Mouse (Mus musculus): ENCODE data around the gene Slc25a48. TPM values are rescaled to one million over a fixed set of nuclear protein-coding genes. Genes with fewer than 3 reads are reported as not detected.

Slc25a48 gene
- polyA plus RNA-seq, 1 experiment from 2014 or later = not detected

DNA sequence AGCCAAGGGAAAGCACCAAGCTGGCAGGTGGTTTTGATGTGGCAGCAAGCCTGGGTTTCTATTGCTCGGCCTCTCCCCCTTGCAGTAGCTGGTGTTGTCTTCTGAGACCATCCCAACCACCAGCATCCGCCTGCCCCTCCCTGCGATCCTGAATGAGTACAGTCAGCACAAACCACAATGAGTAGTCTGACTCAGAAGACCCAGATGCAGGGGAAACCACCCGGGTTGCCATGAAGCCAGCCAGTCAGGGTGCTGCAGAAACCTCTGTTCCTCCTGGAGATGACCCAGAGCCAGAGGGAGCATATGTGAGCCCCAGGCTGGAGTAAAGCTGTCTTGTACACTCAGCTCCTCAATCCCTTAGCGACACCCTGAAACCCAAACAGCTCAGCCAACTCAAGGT is 38.6 kb downstream of the Slc25a48 start:
- no peak overlapping the region for H3K27ac ChIP-seq (replicated peaks; ENCODE audit: low read depth, low read length)
- H3K9me3 ChIP-seq (ENCODE audit: control insufficient read depth, low read length) = no peaks in the 10 kb centered on the region
- no peaks in the 10 kb centered on the region for H3K27me3 ChIP-seq (ENCODE audit: control insufficient read depth, insufficient read depth, low read length)
- ATAC-seq (ENCODE audit: insufficient number of reproducible peaks, low FRiP score, low TSS enrichment, low read depth) (no peak), DNase-seq (ENCODE audit: low spot score) (no peak)
- no peak overlapping the region for H3K4me3 ChIP-seq (ENCODE audit: low read depth, low read length)
- WGBS = 78% methylated on average over 5 of the region's 5 CpGs
- no peak overlapping the region for H3K9ac ChIP-seq (ENCODE audit: low read length)
- no peaks in the 10 kb centered on the region for H3K36me3 ChIP-seq (ENCODE audit: control insufficient read depth, insufficient read depth, low read length)
- no peaks in the 10 kb centered on the region for H3K4me1 ChIP-seq (ENCODE audit: control insufficient read depth, insufficient read depth, low read length)
- H3K4me2 ChIP-seq (ENCODE audit: low read depth, severe bottlenecking) = no peak overlapping the region

DNA sequence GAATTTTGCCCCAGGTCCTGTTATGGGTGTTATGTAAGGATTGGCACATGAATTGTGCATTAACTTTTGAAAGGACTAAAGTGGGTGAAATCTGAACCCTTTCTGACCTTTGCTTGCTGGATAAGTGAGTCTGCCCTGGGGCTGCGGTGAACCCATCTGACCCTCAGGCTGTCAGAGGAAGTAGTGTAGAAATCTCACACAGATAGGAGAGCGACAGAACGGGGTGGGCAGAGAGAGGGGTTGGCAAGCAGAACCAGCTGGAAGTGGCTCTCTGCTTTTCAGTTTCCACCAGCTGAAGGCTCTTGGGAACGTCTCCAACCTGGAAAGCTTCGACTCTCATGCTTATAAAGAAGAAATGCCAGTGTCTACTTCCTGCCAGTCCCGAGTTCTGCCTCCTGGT is 39.1 kb downstream of the Slc25a48 start:
- H3K9ac ChIP-seq (ENCODE audit: low read length) = no peak overlapping the region
- no peak overlapping the region for H3K4me2 ChIP-seq (ENCODE audit: low read depth, severe bottlenecking)
- no peak overlapping the region for H3K27ac ChIP-seq (replicated peaks; ENCODE audit: low read depth, low read length)
- no peaks in the 10 kb centered on the region for H3K36me3 ChIP-seq (ENCODE audit: control insufficient read depth, insufficient read depth, low read length)
- H3K27me3 ChIP-seq (ENCODE audit: control insufficient read depth, insufficient read depth, low read length) = no peaks in the 10 kb centered on the region
- no peaks in the 10 kb centered on the region for H3K4me1 ChIP-seq (ENCODE audit: control insufficient read depth, insufficient read depth, low read length)
- H3K9me3 ChIP-seq (ENCODE audit: control insufficient read depth, low read length) = no peaks in the 10 kb centered on the region
- no peak for DNase-seq (ENCODE audit: low spot score)
- no peak overlapping the region for H3K4me3 ChIP-seq (ENCODE audit: low read depth, low read length)
- WGBS = 49% methylated on average over 6 of the region's 6 CpGs
- ATAC-seq (ENCODE audit: insufficient number of reproducible peaks, low FRiP score, low TSS enrichment, low read depth) = no peak

DNA sequence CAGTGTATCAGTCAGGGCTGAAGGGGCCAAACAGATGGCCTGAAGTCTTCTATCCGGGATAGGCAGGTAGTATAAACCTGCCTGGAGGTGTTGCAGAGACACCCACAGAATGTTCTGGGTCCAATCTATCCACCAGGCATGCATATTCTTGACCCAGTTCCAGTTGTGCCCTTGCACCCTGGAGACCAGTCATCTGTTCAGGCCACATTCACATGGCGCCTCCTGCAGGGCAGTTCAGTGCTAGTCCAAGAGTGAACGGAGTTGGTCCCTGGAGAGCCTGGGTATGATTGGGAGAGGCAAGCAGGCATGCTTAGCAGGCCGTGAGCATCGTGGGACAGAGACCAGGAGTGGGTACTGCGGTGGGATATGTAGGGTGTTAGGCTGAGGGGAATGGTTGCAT is 39.9 kb downstream of the Slc25a48 start:
- Histone ChIP-seq H3K36me3 (ENCODE audit: control insufficient read depth, insufficient read depth, low read length) (no peaks in the 10 kb centered on the region), H3K4me3 (ENCODE audit: low read depth, low read length) (no peak overlapping the region), H3K4me2 (ENCODE audit: low read depth, severe bottlenecking) (no peak overlapping the region), H3K27ac (replicated peaks; ENCODE audit: low read depth, low read length) (no peak overlapping the region), H3K4me1 (ENCODE audit: control insufficient read depth, insufficient read depth, low read length) (no peaks in the 10 kb centered on the region), H3K27me3 (ENCODE audit: control insufficient read depth, insufficient read depth, low read length) (no peaks in the 10 kb centered on the region), H3K9me3 (ENCODE audit: control insufficient read depth, low read length) (no peaks in the 10 kb centered on the region), H3K9ac (ENCODE audit: low read length) (no peak overlapping the region)
- 76% methylated on average over 6 of the region's 6 CpGs for WGBS
- no peak for DNase-seq (ENCODE audit: low spot score)
- ATAC-seq (ENCODE audit: insufficient number of reproducible peaks, low FRiP score, low TSS enrichment, low read depth) = no peak

DNA sequence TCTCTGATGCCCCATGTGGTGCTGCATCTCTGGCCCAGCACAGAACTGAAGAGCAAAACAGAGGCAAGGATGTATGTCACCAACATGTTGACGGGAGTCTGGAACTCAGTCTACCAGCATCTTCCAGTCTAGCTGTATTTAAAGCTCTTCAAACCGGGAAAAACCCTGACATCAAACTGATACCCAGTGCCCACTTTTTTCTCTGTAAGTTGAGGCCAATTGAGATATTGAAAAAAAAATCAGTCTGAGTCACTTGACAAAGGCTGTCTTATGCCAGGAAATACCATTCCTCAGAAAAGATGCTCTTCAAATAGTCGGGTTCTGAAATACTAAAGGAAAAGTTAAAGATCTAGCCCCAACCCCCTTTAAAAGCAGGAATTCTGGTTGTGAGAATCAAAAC is 44.0 kb downstream of the Slc25a48 start, which contains the start of gene Il9:
Gene Il9 (minus strand): TSS at position 101 of the 400 bp plus-strand sequence.
- whole genome bisulfite sequencing = 89% methylated on average over 3 of the region's 3 CpGs
- Histone ChIP-seq H3K9ac (ENCODE audit: low read length) (no peak within 1 kb of the TSS), H3K4me2 (ENCODE audit: low read depth, severe bottlenecking) (no peak within 1 kb of the TSS), H3K9me3 (ENCODE audit: control insufficient read depth, low read length) (no peaks in the 10 kb centered on the region), H3K36me3 (ENCODE audit: control insufficient read depth, insufficient read depth, low read length) (no peaks in the 10 kb centered on the region), H3K4me1 (ENCODE audit: control insufficient read depth, insufficient read depth, low read length) (no peaks in the 10 kb centered on the region), H3K27ac (replicated peaks; ENCODE audit: low read depth, low read length) (no peak within 1 kb of the TSS), H3K27me3 (ENCODE audit: control insufficient read depth, insufficient read depth, low read length) (no peaks in the 10 kb centered on the region), H3K4me3 (ENCODE audit: low read depth, low read length) (no peak within 1 kb of the TSS)
- DNase-seq (ENCODE audit: low spot score) (no peak), ATAC-seq (ENCODE audit: insufficient number of reproducible peaks, low FRiP score, low TSS enrichment, low read depth) (no peak)

DNA sequence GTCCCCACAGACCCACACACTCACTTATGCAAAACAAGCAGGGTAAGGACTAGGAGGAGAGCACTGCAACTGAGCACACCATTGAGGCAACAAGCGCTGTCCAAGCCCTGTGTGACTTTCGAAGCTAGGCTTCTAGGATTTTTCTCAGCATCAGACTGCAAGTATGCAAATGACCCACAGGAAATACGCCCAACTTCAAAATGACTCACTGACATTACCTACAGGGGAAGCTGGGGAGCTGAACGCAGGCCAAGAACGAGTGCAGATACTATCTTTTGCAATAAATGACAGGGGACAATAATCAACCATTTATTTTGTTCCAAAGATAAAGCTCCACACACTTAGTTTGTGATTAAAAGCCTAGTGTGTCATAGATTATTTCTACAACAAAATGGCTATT is 49.9 kb downstream of the Slc25a48 start:
- H3K27ac ChIP-seq (replicated peaks; ENCODE audit: low read depth, low read length) = no peak overlapping the region
- no peak overlapping the region for H3K4me2 ChIP-seq (ENCODE audit: low read depth, severe bottlenecking)
- 76% methylated on average over 5 of the region's 5 CpGs for WGBS
- H3K9me3 ChIP-seq (ENCODE audit: control insufficient read depth, low read length) = no peaks in the 10 kb centered on the region
- DNase-seq (ENCODE audit: low spot score) = no peak
- no peaks in the 10 kb centered on the region for H3K4me1 ChIP-seq (ENCODE audit: control insufficient read depth, insufficient read depth, low read length)
- H3K9ac ChIP-seq (ENCODE audit: low read length) = no peak overlapping the region
- no peak for ATAC-seq (ENCODE audit: insufficient number of reproducible peaks, low FRiP score, low TSS enrichment, low read depth)
- no peak overlapping the region for H3K4me3 ChIP-seq (ENCODE audit: low read depth, low read length)
- no peaks in the 10 kb centered on the region for H3K27me3 ChIP-seq (ENCODE audit: control insufficient read depth, insufficient read depth, low read length)
- no peaks in the 10 kb centered on the region for H3K36me3 ChIP-seq (ENCODE audit: control insufficient read depth, insufficient read depth, low read length)

DNA sequence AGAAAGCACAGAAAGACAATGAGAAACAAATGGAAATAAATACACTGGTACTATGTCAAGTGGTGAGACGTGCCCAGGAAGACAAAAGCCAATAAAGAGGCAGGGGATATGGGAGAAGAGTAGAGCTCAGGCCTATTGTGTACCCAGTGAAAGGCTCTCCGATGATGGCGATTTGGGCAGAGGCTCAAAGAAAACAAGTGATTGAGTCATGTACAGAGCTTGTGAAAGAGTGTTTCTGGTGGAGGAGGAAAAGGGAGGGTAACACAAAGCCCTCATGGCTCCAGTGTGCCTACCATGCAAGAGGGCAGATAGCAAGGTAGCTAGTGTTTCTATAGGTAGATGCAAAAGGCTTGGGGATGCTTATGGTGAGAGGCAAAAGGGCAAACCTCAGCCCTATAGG is 56.3 kb downstream of the Slc25a48 start:
- no peak for DNase-seq (ENCODE audit: low spot score)
- H3K27ac ChIP-seq (replicated peaks; ENCODE audit: low read depth, low read length) = no peak overlapping the region
- H3K27me3 ChIP-seq (ENCODE audit: control insufficient read depth, insufficient read depth, low read length) = no peaks in the 10 kb centered on the region
- no peak overlapping the region for H3K4me2 ChIP-seq (ENCODE audit: low read depth, severe bottlenecking)
- no peak for ATAC-seq (ENCODE audit: insufficient number of reproducible peaks, low FRiP score, low TSS enrichment, low read depth)
- H3K36me3 ChIP-seq (ENCODE audit: control insufficient read depth, insufficient read depth, low read length) = no peaks in the 10 kb centered on the region
- no peak overlapping the region for H3K9ac ChIP-seq (ENCODE audit: low read length)
- no peaks in the 10 kb centered on the region for H3K4me1 ChIP-seq (ENCODE audit: control insufficient read depth, insufficient read depth, low read length)
- no peaks in the 10 kb centered on the region for H3K9me3 ChIP-seq (ENCODE audit: control insufficient read depth, low read length)
- WGBS = 82% methylated on average over 3 of the region's 3 CpGs
- H3K4me3 ChIP-seq (ENCODE audit: low read depth, low read length) = no peak overlapping the region

DNA sequence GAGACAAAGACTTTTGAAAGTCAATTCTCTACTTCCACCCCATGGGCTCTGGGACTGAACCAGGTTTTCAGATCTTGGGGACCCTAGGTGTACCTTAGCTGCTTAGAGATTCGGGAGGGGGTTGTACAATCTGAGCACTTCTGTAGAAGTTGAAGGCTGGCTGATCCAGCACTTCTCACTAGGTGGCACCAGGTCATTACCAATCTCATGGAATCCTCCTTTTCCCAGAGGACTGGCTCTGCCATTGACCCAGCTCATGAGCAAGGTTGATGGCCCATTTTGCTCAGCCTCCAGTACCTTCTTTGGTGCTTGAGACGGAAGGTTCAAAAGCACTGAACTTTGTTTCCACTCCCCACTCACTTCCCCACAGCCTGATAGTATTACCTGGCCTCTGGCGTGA is 62.0 kb downstream of the Slc25a48 start:
- DNase-seq (ENCODE audit: low spot score) (peak; percentile 21), ATAC-seq (ENCODE audit: insufficient number of reproducible peaks, low FRiP score, low TSS enrichment, low read depth) (no peak)
- H3K9me3 ChIP-seq (ENCODE audit: control insufficient read depth, low read length) = no peaks in the 10 kb centered on the region
- WGBS = 76% methylated on average over 3 of the region's 3 CpGs
- H3K4me2 ChIP-seq (ENCODE audit: low read depth, severe bottlenecking) = no peak overlapping the region
- no peaks in the 10 kb centered on the region for H3K27me3 ChIP-seq (ENCODE audit: control insufficient read depth, insufficient read depth, low read length)
- H3K36me3 ChIP-seq (ENCODE audit: control insufficient read depth, insufficient read depth, low read length) = no peaks in the 10 kb centered on the region
- H3K4me1 ChIP-seq (ENCODE audit: control insufficient read depth, insufficient read depth, low read length) = no peaks in the 10 kb centered on the region
- no peak overlapping the region for H3K27ac ChIP-seq (replicated peaks; ENCODE audit: low read depth, low read length)
- no peak overlapping the region for H3K9ac ChIP-seq (ENCODE audit: low read length)
- H3K4me3 ChIP-seq (ENCODE audit: low read depth, low read length) = no peak overlapping the region

DNA sequence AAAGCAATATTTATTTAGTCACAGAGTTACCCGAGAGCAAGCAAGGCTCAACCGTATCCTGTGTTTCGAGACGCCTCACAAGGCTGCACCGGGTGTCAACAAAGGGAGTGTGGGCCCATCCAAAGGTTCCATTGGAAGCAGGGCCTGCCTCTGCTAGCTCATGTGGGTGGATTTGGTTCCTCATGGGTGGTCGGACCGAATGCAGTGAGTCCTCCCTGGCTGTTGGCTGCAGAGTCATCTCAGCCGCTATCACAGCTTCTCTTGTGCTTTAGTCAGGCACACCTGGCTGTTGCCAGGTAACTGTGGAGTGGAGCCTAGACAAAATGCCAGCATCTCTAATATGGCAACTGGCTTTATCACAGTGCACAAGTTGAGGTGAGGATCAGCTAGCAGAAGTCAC is 62.5 kb downstream of the Slc25a48 start:
- H3K27ac ChIP-seq (replicated peaks; ENCODE audit: low read depth, low read length) = no peak overlapping the region
- 92% methylated on average over 8 of the region's 8 CpGs for WGBS

DNA sequence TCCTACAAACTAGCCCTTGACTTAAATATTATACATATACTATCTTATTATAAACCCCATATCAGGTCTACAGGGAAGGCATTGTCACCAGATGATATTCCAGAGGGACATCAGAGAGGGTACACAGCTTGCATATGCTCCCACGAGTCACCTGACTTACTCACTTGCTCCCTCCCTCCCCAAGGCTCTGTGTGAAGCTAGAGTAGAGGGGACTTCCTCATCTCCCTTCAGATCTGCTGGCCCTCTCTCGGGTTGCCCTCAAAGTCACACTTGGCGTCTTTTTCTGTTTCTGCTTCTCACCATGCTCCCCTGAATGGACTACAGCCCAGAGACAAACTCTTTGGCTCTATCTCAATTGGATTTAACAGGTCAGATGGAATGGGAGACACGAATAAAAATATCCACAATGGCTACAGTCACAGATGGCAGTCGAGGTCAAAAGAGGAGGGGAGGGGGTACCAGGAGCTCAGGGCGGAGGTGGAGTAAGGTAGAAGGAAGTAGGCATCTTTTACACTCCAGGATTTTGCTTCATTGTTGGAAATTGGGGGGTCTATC is 63.8 kb downstream of the Slc25a48 start:
- H3K27ac ChIP-seq (replicated peaks; ENCODE audit: low read depth, low read length) = no peak overlapping the region
- no peaks in the 10 kb centered on the region for H3K27me3 ChIP-seq (ENCODE audit: control insufficient read depth, insufficient read depth, low read length)
- no peak overlapping the region for H3K4me2 ChIP-seq (ENCODE audit: low read depth, severe bottlenecking)
- H3K4me3 ChIP-seq (ENCODE audit: low read depth, low read length) = no peak overlapping the region
- H3K9me3 ChIP-seq (ENCODE audit: control insufficient read depth, low read length) = no peaks in the 10 kb centered on the region
- H3K36me3 ChIP-seq (ENCODE audit: control insufficient read depth, insufficient read depth, low read length) = no peaks in the 10 kb centered on the region
- WGBS = 64% methylated on average over 6 of the region's 6 CpGs
- H3K4me1 ChIP-seq (ENCODE audit: control insufficient read depth, insufficient read depth, low read length) = no peaks in the 10 kb centered on the region
- ATAC-seq (ENCODE audit: insufficient number of reproducible peaks, low FRiP score, low TSS enrichment, low read depth) (no peak), DNase-seq (ENCODE audit: low spot score) (peak; percentile 7)
- H3K9ac ChIP-seq (ENCODE audit: low read length) = no peak overlapping the region

More for the DNA sequence above, 62.5 kb downstream of the Slc25a48 start:
- no peak overlapping the region for H3K4me2 ChIP-seq (ENCODE audit: low read depth, severe bottlenecking)
- H3K4me1 ChIP-seq (ENCODE audit: control insufficient read depth, insufficient read depth, low read length) = no peaks in the 10 kb centered on the region
- H3K9ac ChIP-seq (ENCODE audit: low read length) = no peak overlapping the region
- DNase-seq (ENCODE audit: low spot score) (peak; percentile 17), ATAC-seq (ENCODE audit: insufficient number of reproducible peaks, low FRiP score, low TSS enrichment, low read depth) (no peak)
- H3K36me3 ChIP-seq (ENCODE audit: control insufficient read depth, insufficient read depth, low read length) = no peaks in the 10 kb centered on the region
- no peak overlapping the region for H3K4me3 ChIP-seq (ENCODE audit: low read depth, low read length)
- H3K27me3 ChIP-seq (ENCODE audit: control insufficient read depth, insufficient read depth, low read length) = no peaks in the 10 kb centered on the region
- no peaks in the 10 kb centered on the region for H3K9me3 ChIP-seq (ENCODE audit: control insufficient read depth, low read length)
